Mouse (Mus musculus): Measurements from ENCODE around the gene Cebpzos. TPM values are rescaled to one million over a fixed set of nuclear protein-coding genes. Genes with fewer than 3 reads are reported as not detected.
A peak's percentile ranks its signal among the peaks of the same experiment; 100 is the strongest.

The Cebpzos gene
- polyA plus RNA-seq, 1 experiment from 2014 or later: 107 TPM

- Histone ChIP-seq H3K27me3 (no peaks in the 10 kb centered on the region), H3K9ac (no peak overlapping the region), H3K27ac (replicated peaks) (no peak overlapping the region), H3K9me3 (replicated peaks) (no peaks in the 10 kb centered on the region), H3K4me2 (replicated peaks) (no peak overlapping the region), H3K4me1 (no peaks in the 10 kb centered on the region), H3K36me3 (no peaks in the 10 kb centered on the region), H3K4me3 (replicated peaks) (no peak overlapping the region)
- no peak for ATAC-seq (ENCODE audit: insufficient number of reproducible peaks, low FRiP score, low TSS enrichment, low read depth)
- 78% methylated on average over 2 of the region's 2 CpGs for WGBS
Observed at GRCm38 (mm10) chr17:78903158-78903557, 13.1 kb upstream of the Cebpzos start.

GRCm38 (mm10) chr17:78906892-78907291, 9.4 kb upstream of the Cebpzos start, which contains the start of gene Sult6b1:
Gene Sult6b1 (minus strand): TSS chr17:78906992.
- H3K4me2 ChIP-seq (replicated peaks): no peak within 1 kb of the TSS
- 82% methylated on average over 5 of the region's 5 CpGs for WGBS
- H3K9me3 ChIP-seq (replicated peaks): no peaks in the 10 kb centered on the region
- no peaks in the 10 kb centered on the region for H3K36me3 ChIP-seq
- no peak within 1 kb of the TSS for H3K4me3 ChIP-seq (replicated peaks)
- no peak within 1 kb of the TSS for H3K9ac ChIP-seq
- H3K27ac ChIP-seq (replicated peaks): no peak within 1 kb of the TSS
- no peak for ATAC-seq (ENCODE audit: insufficient number of reproducible peaks, low FRiP score, low TSS enrichment, low read depth)
- no peaks in the 10 kb centered on the region for H3K4me1 ChIP-seq
- H3K27me3 ChIP-seq: no peaks in the 10 kb centered on the region

DNA sequence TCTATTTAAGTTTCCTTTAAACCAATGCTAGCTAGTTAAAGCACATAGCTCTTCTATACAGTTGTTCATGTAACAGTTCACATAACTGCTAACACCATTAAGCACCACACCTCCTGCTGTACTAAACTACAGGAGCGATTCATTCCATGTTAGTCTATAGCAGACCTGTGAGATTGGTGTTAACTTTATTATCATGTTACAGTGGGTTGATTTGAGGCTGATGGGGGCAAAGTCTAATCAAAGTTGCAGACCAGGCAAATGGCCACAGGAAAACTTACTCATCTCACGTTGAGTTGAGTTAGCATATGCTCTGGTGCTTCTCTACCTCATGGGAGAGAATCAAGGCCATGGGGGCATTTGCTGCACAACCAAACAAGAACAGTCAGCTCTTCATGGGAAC, 6.9 kb upstream of the Cebpzos start:
- Histone ChIP-seq H3K27ac (replicated peaks) (no peak overlapping the region), H3K4me1 (no peaks in the 10 kb centered on the region), H3K9ac (no peak overlapping the region), H3K4me2 (replicated peaks) (no peak overlapping the region), H3K4me3 (replicated peaks) (no peak overlapping the region), H3K9me3 (replicated peaks) (no peaks in the 10 kb centered on the region), H3K36me3 (no peaks in the 10 kb centered on the region), H3K27me3 (no peaks in the 10 kb centered on the region)
- ATAC-seq (ENCODE audit: insufficient number of reproducible peaks, low FRiP score, low TSS enrichment, low read depth): no peak
- 70% methylated on average over 2 of the region's 2 CpGs for WGBS

- WGBS: 26% methylated on average over 6 of the region's 6 CpGs
- Histone ChIP-seq H3K9me3 (replicated peaks) (no peaks in the 10 kb centered on the region), H3K27me3 (no peaks in the 10 kb centered on the region), H3K4me3 (replicated peaks) (peak overlapping the region; percentile 40), H3K4me2 (replicated peaks) (peak overlapping the region; percentile 50), H3K9ac (no peak overlapping the region), H3K27ac (replicated peaks) (no peak overlapping the region), H3K4me1 (peaks cover 17% of the 10 kb centered on the region), H3K36me3 (no peaks in the 10 kb centered on the region)
- ATAC-seq (ENCODE audit: insufficient number of reproducible peaks, low FRiP score, low TSS enrichment, low read depth): peak; percentile 61
Observed at GRCm38 (mm10) chr17:78912861-78913281, 3.4 kb upstream of the Cebpzos start.

GRCm38 (mm10) chr17:78913921-78914320, 2.4 kb upstream of the Cebpzos start:
- ATAC-seq (ENCODE audit: insufficient number of reproducible peaks, low FRiP score, low TSS enrichment, low read depth): no peak
- Histone ChIP-seq H3K9ac (no peak overlapping the region), H3K27me3 (no peaks in the 10 kb centered on the region), H3K4me1 (peaks cover 17% of the 10 kb centered on the region), H3K36me3 (peaks cover 7% of the 10 kb centered on the region; the same call in 1 of the 2 replicates), H3K27ac (replicated peaks) (no peak overlapping the region), H3K9me3 (replicated peaks) (no peaks in the 10 kb centered on the region), H3K4me3 (replicated peaks) (no peak overlapping the region), H3K4me2 (replicated peaks) (no peak overlapping the region)
- WGBS: 71% methylated on average over 3 of the region's 3 CpGs

DNA sequence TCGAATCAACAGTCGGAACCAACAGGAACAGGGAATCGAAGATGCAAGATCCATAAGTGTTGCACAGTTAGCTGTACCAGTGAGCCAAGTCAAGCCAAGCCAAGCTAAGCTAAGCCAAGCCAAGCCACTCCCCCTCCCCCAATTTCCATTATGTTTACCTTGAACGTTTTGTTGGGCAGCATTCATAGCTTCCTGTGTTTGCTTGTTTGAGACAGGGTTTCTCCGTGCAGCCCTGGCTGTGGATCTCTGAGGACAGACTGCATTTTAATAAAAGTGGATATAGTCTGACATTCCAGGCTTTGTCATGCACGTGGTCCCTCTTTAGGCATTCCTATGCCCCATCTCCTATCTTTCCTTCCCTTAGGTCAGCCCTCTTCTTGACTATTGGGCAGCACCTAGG, 528 bp upstream of the Cebpzos start:
- WGBS: 47% methylated on average over 6 of the region's 6 CpGs
- Histone ChIP-seq H3K27ac (replicated peaks) (peak overlapping the region; percentile 85), H3K9me3 (replicated peaks) (no peaks in the 10 kb centered on the region), H3K4me2 (replicated peaks) (peak overlapping the region; percentile 75), H3K9ac (peak overlapping the region; percentile 79; the same call in 1 of the 2 replicates), H3K4me1 (peaks cover 17% of the 10 kb centered on the region), H3K27me3 (no peaks in the 10 kb centered on the region), H3K36me3 (peaks cover 21% of the 10 kb centered on the region), H3K4me3 (replicated peaks) (peak overlapping the region; percentile 68)
- no peak for ATAC-seq (ENCODE audit: insufficient number of reproducible peaks, low FRiP score, low TSS enrichment, low read depth)

DNA sequence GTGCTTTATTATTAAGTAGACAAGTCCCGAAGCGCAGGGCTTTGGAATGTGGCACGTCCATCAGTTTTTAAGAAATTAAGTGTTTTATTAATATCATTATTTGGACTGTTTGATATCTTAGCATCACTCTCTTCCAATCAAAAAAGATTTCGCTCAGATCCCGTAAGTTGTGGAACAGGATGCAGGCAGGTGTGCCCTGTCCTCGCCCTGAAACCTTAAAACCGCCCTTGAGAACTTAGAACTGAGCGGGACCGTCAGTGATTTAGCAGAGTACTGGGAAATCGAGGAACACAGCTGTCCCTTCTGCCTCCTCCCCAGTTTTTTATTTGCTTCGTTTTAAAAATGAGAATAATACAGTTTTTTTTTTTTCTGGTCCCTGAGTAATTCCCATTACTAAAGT, 599 bp downstream of the Cebpzos start:
- peak overlapping the region; percentile 75 for H3K4me2 ChIP-seq (replicated peaks)
- H3K27me3 ChIP-seq: no peaks in the 10 kb centered on the region
- no peaks in the 10 kb centered on the region for H3K9me3 ChIP-seq (replicated peaks)
- peak overlapping the region; percentile 79 for H3K9ac ChIP-seq
- peak overlapping the region; percentile 85 for H3K27ac ChIP-seq (replicated peaks)
- peak overlapping the region; percentile 68 for H3K4me3 ChIP-seq (replicated peaks)
- H3K4me1 ChIP-seq: peaks cover 17% of the 10 kb centered on the region
- no peak for ATAC-seq (ENCODE audit: insufficient number of reproducible peaks, low FRiP score, low TSS enrichment, low read depth)
- under 1% methylated on average over 11 of the region's 11 CpGs for WGBS
- H3K36me3 ChIP-seq: peaks cover 31% of the 10 kb centered on the region

- H3K27me3 ChIP-seq: no peaks in the 10 kb centered on the region
- no peak for ATAC-seq (ENCODE audit: insufficient number of reproducible peaks, low FRiP score, low TSS enrichment, low read depth)
- no peak overlapping the region for H3K9ac ChIP-seq
- peak overlapping the region; percentile 68; the same call in 1 of the 2 replicates for H3K4me3 ChIP-seq (replicated peaks)
- 0 out of 2 replicates have a peak overlapping the region, but pooled peaks have one; percentile 85 for H3K27ac ChIP-seq (replicated peaks)
- 42% methylated on average over 6 of the region's 6 CpGs for WGBS
- H3K36me3 ChIP-seq: peaks cover 38% of the 10 kb centered on the region
- no peaks in the 10 kb centered on the region for H3K9me3 ChIP-seq (replicated peaks)
- H3K4me2 ChIP-seq (replicated peaks): peak overlapping the region; percentile 75
- H3K4me1 ChIP-seq: peaks cover 17% of the 10 kb centered on the region
Observed at GRCm38 (mm10) chr17:78917696-78918095, 1.4 kb downstream of the Cebpzos start.

DNA sequence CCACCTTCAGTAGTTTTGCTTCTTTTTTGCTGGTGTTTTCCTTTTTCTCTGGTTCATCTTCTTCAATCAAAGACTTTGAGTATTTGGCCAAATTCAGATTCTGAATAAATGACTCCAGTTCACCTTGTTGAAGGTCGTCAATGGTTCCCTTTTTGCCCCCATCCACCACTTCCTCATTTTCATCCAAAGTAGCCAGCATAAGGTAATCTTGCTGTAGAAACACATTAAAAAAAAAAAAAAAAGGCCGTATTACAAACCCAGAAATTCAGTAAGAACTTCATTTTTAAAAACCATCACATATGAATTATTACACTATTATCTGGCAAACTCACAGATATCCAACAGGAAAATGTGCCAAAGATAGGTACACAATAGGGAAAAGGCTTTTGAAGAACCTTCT, 19.6 kb downstream of the Cebpzos start:
- WGBS: 85% methylated on average over 2 of the region's 2 CpGs
- Histone ChIP-seq H3K9ac (0 out of 2 replicates have a peak overlapping the region, but pooled peaks have one; percentile 56), H3K27ac (replicated peaks) (no peak overlapping the region), H3K4me1 (peaks cover 12% of the 10 kb centered on the region), H3K9me3 (replicated peaks) (no peaks in the 10 kb centered on the region), H3K4me3 (replicated peaks) (peak overlapping the region; percentile 67), H3K36me3 (peaks cover 45% of the 10 kb centered on the region), H3K4me2 (replicated peaks) (peak overlapping the region; percentile 79), H3K27me3 (no peaks in the 10 kb centered on the region)
- no peak for ATAC-seq (ENCODE audit: insufficient number of reproducible peaks, low FRiP score, low TSS enrichment, low read depth)

GRCm38 (mm10) chr17:78936466-78937228, 20.3 kb downstream of the Cebpzos start, which contains the start of the genes Cebpz and Ndufaf7:
Gene Cebpz (minus strand): TSS chr17:78937066.
Gene Ndufaf7 (plus strand): TSS chr17:78937136.
- Histone ChIP-seq H3K36me3 (peaks cover 37% of the 10 kb centered on the region), H3K9ac (peak within 1 kb of the TSS; percentile 56), H3K4me2 (replicated peaks) (peak within 1 kb of the TSS; percentile 79), H3K4me3 (replicated peaks) (peak within 1 kb of the TSS; percentile 67), H3K27ac (replicated peaks) (peak within 1 kb of the TSS; percentile 49), H3K27me3 (no peaks in the 10 kb centered on the region), H3K4me1 (peaks cover 12% of the 10 kb centered on the region), H3K9me3 (replicated peaks) (no peaks in the 10 kb centered on the region)
- ATAC-seq (ENCODE audit: insufficient number of reproducible peaks, low FRiP score, low TSS enrichment, low read depth): peak; percentile 98
- WGBS: under 1% methylated on average over 45 of the region's 45 CpGs

DNA sequence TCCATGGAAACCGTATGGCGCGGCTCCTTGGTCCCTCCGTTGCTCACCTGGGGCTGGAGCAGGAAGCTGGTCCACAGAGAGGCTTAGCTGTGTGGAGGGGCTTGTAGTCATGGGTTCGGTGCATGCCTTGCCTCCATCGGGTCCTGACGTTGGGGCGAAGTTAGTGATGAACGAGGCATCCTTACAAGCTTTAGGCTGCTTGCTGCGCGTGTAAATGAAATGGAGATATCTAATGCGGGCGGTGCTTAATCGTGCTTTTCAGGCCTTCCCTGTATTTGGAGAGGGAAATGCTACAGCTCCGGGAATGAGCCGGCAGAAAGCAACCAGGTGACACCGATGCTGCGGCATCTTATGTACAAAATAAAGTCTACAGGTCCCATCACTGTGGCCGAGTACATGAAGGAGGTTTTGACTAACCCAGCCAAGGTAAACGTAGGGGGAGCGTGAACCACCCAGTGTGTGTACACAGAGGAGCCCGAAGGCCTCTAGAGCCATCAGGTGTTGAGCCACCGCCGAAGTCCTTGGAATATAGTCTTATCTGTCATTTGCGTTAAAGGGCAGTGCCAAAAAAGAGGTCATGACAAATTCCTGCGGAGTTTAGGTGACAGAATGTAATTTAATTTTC, 21.0 kb downstream of the Cebpzos start:
- Histone ChIP-seq H3K4me2 (replicated peaks) (peak overlapping the region; percentile 79), H3K4me3 (replicated peaks) (peak overlapping the region; percentile 67), H3K27ac (replicated peaks) (peak overlapping the region; percentile 35), H3K9ac (peak overlapping the region; percentile 56), H3K36me3 (peaks cover 36% of the 10 kb centered on the region), H3K4me1 (peaks cover 12% of the 10 kb centered on the region), H3K9me3 (replicated peaks) (no peaks in the 10 kb centered on the region), H3K27me3 (no peaks in the 10 kb centered on the region)
- 8% methylated on average over 26 of the region's 26 CpGs for WGBS
- ATAC-seq (ENCODE audit: insufficient number of reproducible peaks, low FRiP score, low TSS enrichment, low read depth): no peak

All from embryonic facial prominence, embryonic 15.5 days (tissue).